Mouse (Mus musculus) small intestine, adult 2 months (tissue): ENCODE results near the gene Mxra7. TPM values are rescaled to one million over a fixed set of nuclear protein-coding genes. Genes with fewer than 3 reads are reported as not detected.
"Not testable (repeated sequence)": the region's sequence is repeated elsewhere in the genome, so short reads cannot be mapped to it uniquely, and the experiment has no call there.

Experiments used
- H3K27ac ChIP-seq: fragments of 200-500 bp; 2 replicates; pipeline ENCODE4 v1.5.1; 2012; ENCODE audit warnings: low read depth, low read length, control low read depth, inconsistent platforms; ENCODE audit not compliant: insufficient read depth
- H3K27me3 ChIP-seq: fragments of 200-500 bp; 2 replicates; pipeline ENCODE4 v1.6.1; 2012; ENCODE audit warnings: mild to moderate bottlenecking, moderate library complexity, low read length, inconsistent platforms; ENCODE audit not compliant: control insufficient read depth, insufficient read depth
- H3K36me3 ChIP-seq: fragments of 200-500 bp; 2 replicates; pipeline ENCODE4 v1.6.1; 2012; ENCODE audit warnings: mild to moderate bottlenecking, low read length, control low read depth, inconsistent platforms; ENCODE audit not compliant: control insufficient read depth, insufficient read depth
- H3K4me1 ChIP-seq: fragments of 200-500 bp; 2 replicates; pipeline ENCODE4 v1.6.1; 2012; ENCODE audit warnings: low read length, inconsistent platforms, mixed read lengths; ENCODE audit not compliant: control insufficient read depth, insufficient read depth, insufficient read length
- H3K4me3 ChIP-seq: fragments of 200-500 bp; 2 replicates; pipeline ENCODE4 v1.5.1; 2012; ENCODE audit warnings: low read depth, mild to moderate bottlenecking, control low read depth, inconsistent platforms, low read length, moderate library complexity
- CTCF ChIP-seq: fragments of 200-500 bp; IDR thresholded peaks from 2 replicates; pipeline ENCODE4 v1.5.1; 2012; ENCODE audit warnings: low read depth, mild to moderate bottlenecking, control low read depth, inconsistent platforms, low read length, moderate library complexity, mixed read lengths; ENCODE audit not compliant: insufficient replicate concordance, insufficient read length; ENCODE audit errors: extremely low read depth
- POLR2A ChIP-seq: fragments of 200-500 bp; IDR thresholded peaks from 2 replicates; pipeline ENCODE4 v1.6.1; 2012; ENCODE audit warnings: low read depth, mild to moderate bottlenecking, control low read depth, inconsistent platforms, low read length, moderate library complexity
- whole genome bisulfite sequencing: fragments of 180-500 bp; shearing (Covaris S2); methylation state at CpG from one replicate; pipeline ENCODE4 v1.1.7; 2018; 5-methylcytosine and 5-hydroxymethylcytosine counted together
- polyA plus RNA-seq: library from polyadenylated mRNA; depleted of rRNA; stranded (reverse); fragments of >200 nt; gene quantifications from 2 replicates; pipeline ENCODE4 v1.2.3, GENCODE M21; 2012

Gene Mxra7
- polyA plus RNA-seq, 1 experiment = 36.2 TPM

DNA sequence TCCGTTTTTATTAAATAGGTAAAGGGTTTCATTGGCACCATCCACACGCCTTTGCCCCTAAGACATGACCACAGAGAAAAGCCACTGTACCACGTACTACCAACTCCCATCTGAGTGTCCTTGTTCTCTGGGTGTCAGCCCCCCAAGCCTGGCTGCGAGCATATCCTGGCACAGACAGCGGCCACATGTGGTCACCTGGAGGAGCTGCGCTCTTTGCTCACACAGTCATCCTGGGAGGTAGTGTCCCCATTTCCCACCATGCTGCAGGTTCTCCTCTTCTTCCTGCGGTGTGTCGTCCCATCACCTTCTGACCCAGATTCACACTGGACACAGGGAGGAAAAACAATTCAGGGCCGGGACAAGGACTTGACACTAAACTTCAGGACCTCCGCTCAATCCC lies 9.6 kb upstream of the Mxra7 start:
- no peak overlapping the region for H3K4me3 ChIP-seq
- no peaks in the 10 kb centered on the region for H3K27me3 ChIP-seq
- no peak overlapping the region for H3K27ac ChIP-seq
- H3K4me1 ChIP-seq = no peaks in the 10 kb centered on the region; the same call in none of the 2 replicates
- WGBS = 94% methylated on average over 10 of the region's 10 CpGs
- TF ChIP-seq CTCF (no peak), POLR2A (no peak)
- H3K36me3 ChIP-seq = peaks cover 59% of the 10 kb centered on the region

DNA sequence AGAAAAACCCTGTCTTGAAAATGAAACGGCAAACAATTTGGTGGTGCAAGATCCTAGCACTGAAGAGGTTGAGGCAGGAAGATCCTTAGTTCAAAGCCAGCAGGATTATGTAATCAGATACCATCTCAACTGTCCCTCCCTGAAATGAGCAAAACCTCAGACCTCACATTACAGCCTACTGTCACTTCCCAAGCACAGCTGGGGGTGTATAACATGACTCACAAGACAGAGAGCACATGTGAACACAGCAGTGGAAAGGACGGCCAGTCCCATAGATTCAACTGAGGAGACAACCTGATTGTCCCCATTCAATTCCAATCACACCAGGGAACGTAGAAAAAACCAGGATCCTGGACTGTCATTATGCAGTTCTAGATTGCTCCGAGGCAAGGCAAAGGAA lies 8.4 kb upstream of the Mxra7 start:
- Histone ChIP-seq H3K4me1 (no peaks in the 10 kb centered on the region; the same call in none of the 2 replicates), H3K27ac (no peak overlapping the region), H3K27me3 (no peaks in the 10 kb centered on the region), H3K4me3 (no peak overlapping the region), H3K36me3 (peaks cover 59% of the 10 kb centered on the region)
- 89% methylated on average over 4 of the region's 4 CpGs for WGBS
- TF ChIP-seq POLR2A (no peak), CTCF (no peak)

DNA sequence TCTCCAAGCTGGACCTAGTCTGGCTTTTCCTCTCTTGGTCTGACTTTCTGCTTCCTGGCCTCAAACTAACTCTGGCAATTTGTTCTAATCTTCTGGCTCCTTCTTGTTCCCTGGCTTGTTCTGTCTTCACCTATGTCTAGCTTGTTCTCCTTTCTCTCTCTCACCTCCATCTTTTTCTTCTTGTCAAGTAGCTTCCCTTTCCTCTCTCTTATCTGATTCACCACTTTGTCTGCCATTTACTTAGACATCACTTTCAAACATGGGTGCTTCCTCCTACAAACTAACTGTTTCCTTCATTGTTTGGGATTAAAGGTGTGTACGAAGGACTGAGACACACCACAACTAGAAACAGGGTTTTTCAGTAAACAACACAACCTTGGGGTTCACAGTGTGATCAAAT lies 7.1 kb upstream of the Mxra7 start:
- no peak overlapping the region for H3K27ac ChIP-seq
- WGBS = 91% methylated on average over 1 of the region's 1 CpGs
- peaks cover 47% of the 10 kb centered on the region for H3K36me3 ChIP-seq
- H3K4me3 ChIP-seq = no peak overlapping the region
- H3K27me3 ChIP-seq = no peaks in the 10 kb centered on the region
- no peaks in the 10 kb centered on the region; the same call in 1 of the 2 replicates for H3K4me1 ChIP-seq
- TF ChIP-seq CTCF (no peak), POLR2A (no peak)

DNA sequence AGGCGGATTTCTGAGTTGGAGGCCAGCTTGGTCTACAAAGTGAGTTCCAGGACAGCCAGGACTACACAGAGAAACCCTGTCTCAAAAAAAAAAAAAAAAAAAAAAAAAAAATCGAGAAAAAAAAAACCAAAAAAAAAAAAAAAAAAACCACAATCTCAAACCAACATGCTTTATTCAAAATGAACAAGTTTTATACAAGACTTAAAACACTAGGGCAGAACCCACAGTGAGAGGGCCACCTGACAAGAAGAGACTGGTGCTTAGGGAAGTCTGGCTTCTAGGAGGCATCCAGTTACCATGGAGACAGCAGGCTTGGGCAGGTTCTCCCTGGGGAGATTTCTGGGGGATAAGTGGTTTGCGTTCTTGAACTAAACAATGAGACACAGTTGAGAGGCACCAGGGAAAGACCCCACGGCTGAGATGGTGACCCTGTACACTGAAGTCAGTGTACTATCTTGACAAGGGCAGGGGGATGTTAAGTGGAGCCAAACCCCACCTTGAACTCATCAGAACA lies 4.4 kb upstream of the Mxra7 start:
- no peaks in the 10 kb centered on the region for H3K27me3 ChIP-seq
- no peak overlapping the region for H3K27ac ChIP-seq
- TF ChIP-seq POLR2A = no peak
- TF ChIP-seq CTCF = no peak
- WGBS = 78% methylated on average over 3 of the region's 4 CpGs
- peaks cover 7% of the 10 kb centered on the region; the same call in 1 of the 2 replicates for H3K4me1 ChIP-seq
- peaks cover 27% of the 10 kb centered on the region for H3K36me3 ChIP-seq
- H3K4me3 ChIP-seq = no peak overlapping the region

DNA sequence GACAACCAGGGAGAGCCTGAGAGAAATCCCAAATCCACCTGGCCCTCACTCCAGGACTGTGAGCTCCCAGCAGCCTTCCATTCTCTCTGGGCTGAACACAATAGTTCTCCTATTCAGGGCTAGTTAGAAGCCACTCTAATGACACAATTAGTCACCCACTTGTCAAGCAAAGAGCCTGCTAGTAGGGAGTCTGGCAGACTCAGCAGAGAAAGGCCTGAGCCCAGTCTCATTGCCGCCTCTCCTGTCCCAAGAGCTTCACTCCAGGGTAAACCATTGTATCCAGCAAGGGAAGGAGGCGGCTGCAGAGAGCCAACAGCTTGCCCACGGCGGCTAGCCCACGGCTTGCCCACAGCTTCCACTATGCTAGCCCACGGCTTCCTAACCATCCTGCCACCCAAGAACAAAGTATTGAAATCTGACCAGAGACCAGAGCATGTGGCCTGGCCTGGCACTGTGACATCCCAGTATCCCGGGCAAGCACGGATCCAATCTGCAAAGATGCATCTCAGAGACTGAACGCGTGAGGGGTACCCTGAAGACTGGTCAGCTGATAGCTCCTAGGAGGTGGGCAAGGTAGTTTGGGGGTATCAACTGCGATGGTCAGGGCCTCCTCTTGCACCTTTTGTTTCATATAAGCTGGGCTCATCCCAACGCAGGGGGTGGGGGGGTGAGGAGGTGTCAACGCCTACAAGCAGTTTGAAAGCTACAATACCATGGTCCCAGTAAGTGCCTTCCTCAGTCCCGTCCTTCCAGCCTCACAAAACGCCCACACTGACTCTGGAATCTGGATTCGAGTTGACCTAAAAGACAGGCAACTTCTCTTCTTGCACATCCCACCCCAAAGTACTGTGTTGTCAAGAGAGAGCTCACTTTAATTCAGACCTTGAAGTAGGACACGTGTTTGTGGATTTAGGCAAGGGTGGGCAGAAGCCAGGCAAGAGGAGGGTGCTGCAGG lies 1.0 kb downstream of the Mxra7 start:
- peak overlapping the region; percentile 45 for H3K27ac ChIP-seq
- H3K4me3 ChIP-seq = peak overlapping the region; percentile 74
- peaks cover 11% of the 10 kb centered on the region; the same call in 1 of the 2 replicates for H3K4me1 ChIP-seq
- no peaks in the 10 kb centered on the region for H3K36me3 ChIP-seq
- H3K27me3 ChIP-seq = no peaks in the 10 kb centered on the region
- no peak for TF ChIP-seq POLR2A
- TF ChIP-seq CTCF = no peak
- WGBS = 46% methylated on average over 17 of the region's 17 CpGs

DNA sequence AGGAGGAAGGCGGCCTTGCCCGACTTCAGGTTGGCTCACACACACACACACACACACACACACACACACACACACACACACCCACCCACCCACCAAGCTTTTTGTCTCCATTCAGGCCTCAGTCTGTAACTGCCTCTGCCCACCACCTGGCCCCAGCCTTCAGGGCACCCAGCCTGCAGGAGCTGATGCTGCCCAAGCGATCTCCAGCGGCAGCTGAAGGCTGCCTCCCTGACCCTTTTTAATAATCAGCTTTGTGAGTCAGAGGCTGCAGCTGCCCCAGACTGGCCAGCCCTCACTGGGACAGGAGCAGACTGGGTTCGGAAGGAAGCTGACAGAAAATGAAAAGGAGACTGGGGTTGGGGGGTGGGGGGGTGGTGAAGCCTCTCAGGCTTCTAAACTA lies 2.6 kb downstream of the Mxra7 start:
- Histone ChIP-seq H3K27ac (no peak overlapping the region), H3K36me3 (no peaks in the 10 kb centered on the region), H3K4me3 (no peak overlapping the region), H3K27me3 (no peaks in the 10 kb centered on the region), H3K4me1 (peaks cover 14% of the 10 kb centered on the region; the same call in 1 of the 2 replicates)
- TF ChIP-seq POLR2A (no peak), CTCF (no peak)
- 84% methylated on average over 5 of the region's 5 CpGs for WGBS

DNA sequence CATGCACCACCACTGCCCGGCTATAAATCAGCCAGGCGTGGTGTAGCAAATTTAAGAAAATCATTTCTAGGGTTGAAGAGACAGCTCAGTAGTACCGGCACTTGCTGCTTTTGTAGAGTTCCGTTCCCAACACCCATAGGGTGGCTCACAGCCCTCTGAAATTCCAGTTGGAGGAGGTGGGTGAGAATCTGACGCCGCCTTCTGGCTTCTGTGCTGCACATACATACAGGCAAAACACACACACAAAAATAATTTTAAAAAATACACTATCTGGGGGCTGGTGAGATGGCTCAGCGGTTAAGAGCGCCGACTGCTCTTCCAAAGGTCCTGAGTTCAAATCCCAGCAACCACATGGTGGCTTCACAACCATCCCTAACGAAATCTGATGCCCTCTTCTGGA lies 4.0 kb downstream of the Mxra7 start:
- H3K27ac ChIP-seq, H3K4me3 ChIP-seq, H3K36me3 ChIP-seq, H3K27me3 ChIP-seq: not testable (repeated sequence)
- 97% methylated on average over 10 of the region's 10 CpGs for WGBS
- peaks cover 17% of the 10 kb centered on the region; the same call in 1 of the 2 replicates for H3K4me1 ChIP-seq
